Mouse (Mus musculus): ENCODE measurements around the gene Zfp638. TPM values are rescaled to one million over a fixed set of nuclear protein-coding genes. Genes with fewer than 3 reads are reported as not detected.
A peak's percentile ranks its signal among the peaks of the same experiment; 100 is the strongest.
"Not testable (repeated sequence)": the region's sequence is repeated elsewhere in the genome, so short reads cannot be mapped to it uniquely, and the experiment has no call there.

Zfp638 gene
- total RNA-seq (2021): 10 to 100 TPM; 31.3 to 37.2 TPM
- long read RNA-seq, experiment 1, partial matches to known transcripts: 2 of 10 reads
- long read RNA-seq, experiment 1, other reads (novel, unspliced or antisense): 6 of 10 reads
- long read RNA-seq, experiment 2, full-length matches to known transcripts: 3 of 10 reads
- long read RNA-seq, experiment 2, partial matches to known transcripts: 2 of 10 reads
- long read RNA-seq, experiment 2, other reads (novel, unspliced or antisense): 5 of 10 reads

DNA sequence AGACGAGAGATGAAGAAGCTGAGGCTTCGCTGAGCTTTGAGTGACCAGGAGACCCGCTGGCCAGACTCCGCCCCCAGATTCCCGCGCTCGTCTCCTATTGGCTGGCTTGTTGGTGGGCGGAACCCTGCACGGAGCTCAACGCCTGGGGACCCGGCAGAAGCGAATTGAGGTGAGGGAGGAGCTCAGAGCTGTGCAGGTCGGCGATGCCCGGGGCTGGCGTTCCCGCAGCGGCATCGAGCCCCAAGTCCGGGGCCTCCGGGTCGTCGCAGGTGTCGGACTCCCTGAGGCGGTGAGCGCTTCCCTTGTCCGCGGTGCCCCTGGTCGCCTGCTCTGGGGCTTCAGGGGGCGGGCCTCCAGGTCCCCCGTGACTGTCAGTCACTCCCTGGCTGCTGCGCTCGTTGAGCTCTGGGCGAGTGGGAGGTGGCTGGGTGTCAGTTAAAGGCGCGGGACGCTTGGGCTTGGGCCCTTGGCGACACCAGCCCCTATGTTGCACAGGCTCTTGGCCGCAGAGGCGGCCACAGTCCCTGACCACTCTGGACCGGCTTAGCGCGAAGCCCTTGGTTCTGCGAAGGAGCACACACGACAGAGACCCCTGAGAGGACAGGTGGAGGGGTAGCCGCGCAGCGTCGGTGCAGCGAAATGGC, at the start of gene Zfp638:
TSS of gene Zfp638 (plus strand) at position 156 of the 644 bp plus-strand sequence.
- peak; percentile 88 for DNase-seq
- intact Hi-C loops (cut with DNase I; ENCODE audit: low total_unique reads): no loop called here

DNA sequence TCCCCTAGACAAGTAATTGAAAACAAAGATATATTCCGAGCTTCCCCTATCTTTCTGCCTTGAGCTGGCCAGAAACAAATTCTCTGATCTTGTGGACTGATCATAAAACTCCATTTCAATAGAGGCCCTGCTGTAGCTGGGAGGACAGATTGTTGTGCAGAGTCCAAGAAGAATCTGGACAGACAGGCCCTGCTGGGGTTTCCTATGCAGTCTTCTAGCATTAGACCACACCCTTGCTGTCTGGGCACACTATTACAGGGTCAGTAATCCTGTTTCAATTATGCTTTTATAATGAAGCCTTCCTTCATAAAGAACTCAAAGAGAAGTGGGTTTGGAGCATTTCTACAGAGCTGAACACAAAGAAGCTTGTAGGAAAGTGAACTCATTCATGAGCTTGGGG, 47.9 kb upstream of the Zfp638 start:
- DNase-seq: no peak
- intact Hi-C loops (cut with DNase I; ENCODE audit: low total_unique reads): no loop called here

DNA sequence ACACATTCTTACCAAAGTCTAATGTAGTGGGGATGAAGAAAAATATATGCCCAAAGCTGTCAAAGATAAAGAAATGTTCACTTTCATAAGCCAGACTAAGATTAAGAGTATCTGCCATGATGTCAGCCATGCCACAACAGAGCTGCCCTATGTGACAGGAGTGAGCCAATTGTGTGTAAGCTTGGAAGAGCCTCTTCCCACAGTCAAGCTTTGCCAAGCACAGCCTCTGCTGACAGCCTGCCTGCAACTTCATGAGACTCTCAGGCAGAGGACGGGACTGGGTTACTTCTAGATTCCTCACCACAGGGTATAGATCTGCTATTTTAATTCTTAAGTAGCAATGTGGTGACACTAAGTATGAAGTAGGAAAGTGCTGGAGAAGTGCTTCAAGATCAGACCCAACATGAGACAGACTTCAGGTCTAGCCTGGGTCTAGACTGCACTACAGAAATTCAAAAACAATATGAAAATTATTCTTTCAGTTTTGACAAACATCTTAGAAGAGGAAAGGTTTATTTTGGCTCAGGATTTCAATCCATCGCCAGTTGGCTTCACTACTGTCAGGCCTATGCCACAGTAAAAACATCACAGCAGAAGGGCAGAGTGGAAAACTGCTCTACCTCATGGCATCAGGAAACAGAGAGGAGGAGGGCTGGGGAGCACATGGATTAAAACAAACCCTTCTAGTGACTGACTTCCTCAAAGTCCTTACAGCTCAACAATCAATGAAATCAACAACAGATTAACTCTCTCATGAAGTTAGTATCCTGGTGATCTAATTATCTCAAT, 46.0 kb upstream of the Zfp638 start:
- intact Hi-C loops (cut with DNase I; ENCODE audit: low total_unique reads): no loop called here
- DNase-seq: no peak

DNA sequence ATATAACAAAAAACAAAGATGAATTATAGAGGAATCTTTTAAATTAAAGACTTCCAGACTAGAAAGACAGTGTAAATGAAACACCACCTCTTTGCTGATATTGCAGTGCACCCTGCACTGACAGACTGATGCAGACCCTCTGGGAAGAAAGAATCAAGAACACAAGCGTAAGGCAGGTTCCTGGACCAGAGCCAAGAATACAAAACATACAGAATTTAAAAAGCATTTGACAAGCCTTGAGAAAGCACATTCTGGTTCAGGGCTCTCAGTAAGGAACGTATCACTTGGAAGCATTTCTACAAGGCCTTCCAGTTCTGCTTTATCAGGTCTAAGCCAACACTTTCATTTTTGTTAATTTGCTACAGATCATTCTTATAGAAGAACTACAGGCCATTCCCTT, 45.1 kb upstream of the Zfp638 start:
- intact Hi-C loops (cut with DNase I; ENCODE audit: low total_unique reads): no loop called here
- DNase-seq: no peak

DNA sequence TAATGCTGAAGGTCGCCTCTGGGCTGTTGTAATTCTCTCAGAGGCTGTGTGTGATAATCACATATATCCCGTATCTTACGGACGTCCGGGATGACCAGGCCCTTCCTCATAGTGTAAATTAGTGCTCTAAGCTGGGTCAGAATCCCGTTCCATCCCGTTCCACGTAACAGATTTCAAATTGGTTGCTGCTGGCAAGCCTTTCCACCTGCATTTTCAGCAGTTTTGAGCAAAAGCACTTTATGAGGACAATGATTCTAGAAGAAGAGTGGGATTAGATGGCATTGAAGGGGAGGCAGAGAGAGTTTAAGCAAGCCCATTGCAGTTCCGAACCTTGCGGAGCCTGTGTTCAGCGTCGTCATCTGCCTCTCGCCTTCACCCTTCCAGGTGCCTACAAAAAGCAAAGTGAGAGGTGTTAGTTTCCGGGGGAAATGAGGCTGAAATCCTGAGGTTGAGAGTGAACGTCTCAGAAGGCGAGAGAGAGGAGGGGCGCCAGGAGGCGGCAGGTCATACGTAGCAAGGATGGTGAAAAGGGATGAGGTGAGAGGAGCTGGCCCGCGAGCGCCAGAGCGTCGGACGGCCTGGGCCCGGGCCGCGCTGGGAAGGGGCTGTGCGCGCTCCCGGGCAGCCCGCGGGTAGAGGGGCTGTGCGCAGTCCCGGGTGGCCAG, 35.8 kb upstream of the Zfp638 start:
- no peak for DNase-seq
- intact Hi-C loops (cut with DNase I; ENCODE audit: low total_unique reads): no loop called here

DNA sequence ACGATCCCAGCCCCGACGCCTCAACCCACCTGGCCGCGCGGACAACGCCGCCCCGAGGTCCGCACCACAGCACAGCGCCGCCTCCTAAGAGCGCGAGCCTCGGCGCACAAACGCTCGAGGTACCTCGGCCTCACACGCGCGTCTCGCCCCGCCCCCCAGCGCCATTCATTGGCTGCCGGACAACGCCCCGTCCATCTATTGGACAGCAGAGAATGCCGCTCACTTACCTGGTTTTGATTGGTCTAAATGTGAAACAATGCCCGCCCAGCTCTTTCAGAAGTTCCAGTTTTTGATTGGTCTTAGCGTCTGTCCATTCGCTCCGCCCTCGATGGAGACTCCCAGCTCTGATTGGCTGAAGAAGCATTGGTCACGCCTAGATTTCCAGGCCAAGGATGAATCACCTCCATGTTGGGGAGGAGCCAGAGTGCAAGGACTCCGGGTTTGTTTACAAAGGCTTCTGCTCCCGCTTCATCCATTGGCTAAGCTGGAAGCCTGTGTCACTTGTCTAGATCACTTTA, 35.2 kb upstream of the Zfp638 start, which contains the start of gene Paip2b:
TSS of gene Paip2b (minus strand) at position 136 of the 518 bp plus-strand sequence.
- intact Hi-C loops (cut with DNase I; ENCODE audit: low total_unique reads): no loop called here
- DNase-seq: peak; percentile 98

DNA sequence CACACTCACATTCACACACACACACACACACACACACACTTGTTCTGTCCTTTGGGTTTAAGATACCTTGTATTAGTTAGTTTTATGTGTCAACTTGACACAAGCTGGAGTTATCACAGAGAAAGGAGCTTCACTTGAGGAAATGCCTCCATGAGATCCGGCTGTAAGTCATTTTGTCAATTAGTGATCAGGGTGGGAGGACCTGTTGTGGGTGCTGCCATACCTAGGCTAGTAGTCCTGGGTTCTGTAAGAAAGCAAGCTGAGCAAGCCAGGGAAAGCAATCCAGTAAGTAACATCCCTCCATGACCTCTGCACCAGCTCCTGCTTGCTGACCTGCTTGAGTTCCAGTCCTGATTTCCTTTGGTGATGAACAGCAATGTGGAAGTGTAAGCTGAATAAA, 34.5 kb upstream of the Zfp638 start:
- intact Hi-C loops (cut with DNase I; ENCODE audit: low total_unique reads); DNase-seq: not testable (repeated sequence)

DNA sequence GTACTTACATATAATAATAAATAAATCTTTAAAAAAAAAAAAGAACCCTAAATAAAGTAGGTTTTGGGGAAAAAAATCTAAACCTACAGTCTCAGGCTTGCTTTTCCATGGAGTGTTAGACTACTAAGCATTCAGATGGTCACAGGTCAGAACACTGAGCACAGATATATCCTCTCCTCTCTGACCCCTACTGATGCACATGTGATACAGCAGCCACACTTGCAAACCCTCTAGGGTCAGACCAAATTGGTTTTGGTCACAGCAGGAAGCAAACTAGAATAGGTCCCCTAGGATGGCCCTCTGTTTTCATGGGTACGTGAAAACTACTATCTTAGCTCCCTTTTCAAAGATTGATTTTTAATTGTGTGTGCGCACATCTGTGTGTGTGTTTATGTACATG, 30.1 kb upstream of the Zfp638 start:
- intact Hi-C loops (cut with DNase I; ENCODE audit: low total_unique reads): no loop called here
- no peak for DNase-seq

DNA sequence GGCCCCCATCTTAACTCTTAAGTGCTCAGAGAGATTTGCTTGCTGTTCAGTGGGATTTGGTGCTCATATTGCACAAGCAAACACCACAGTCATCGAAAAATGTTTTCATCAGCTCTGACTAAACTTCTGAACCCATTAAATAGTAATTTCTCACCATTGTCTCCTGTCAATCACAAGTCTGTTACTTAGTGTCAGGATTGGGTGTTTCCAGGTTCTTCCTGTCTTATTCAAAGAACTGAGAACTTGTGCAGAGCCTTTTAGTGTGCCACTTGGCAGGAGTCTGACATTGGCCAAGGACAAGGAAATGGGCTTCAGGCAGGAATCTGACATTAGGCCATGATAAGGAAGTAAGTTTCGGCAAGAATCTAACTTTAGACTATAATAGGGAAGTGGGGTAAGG, 28.9 kb upstream of the Zfp638 start:
- no peak for DNase-seq
- intact Hi-C loops (cut with DNase I; ENCODE audit: low total_unique reads): no loop called here

DNA sequence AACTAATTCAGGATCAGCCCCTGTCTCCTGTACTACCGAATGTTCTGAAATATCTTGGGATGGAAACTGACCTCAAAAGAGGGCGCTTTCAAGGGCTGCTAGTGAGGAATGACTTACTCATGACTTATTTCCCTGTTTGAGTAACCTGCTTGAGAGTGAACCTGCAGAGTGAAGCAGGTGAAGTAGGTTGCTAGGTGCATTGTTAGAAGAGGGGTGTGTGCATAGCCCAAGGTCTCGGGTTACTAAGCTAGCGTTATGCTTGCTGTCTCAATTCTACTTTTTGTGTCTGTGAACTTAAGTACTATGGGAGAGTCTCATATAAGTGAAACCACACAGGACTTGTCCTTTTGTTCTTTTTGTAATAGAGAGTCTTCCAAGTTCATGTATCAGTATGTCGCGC, 26.8 kb upstream of the Zfp638 start:
- DNase-seq: no peak
- intact Hi-C loops (cut with DNase I; ENCODE audit: low total_unique reads): no loop called here

DNA sequence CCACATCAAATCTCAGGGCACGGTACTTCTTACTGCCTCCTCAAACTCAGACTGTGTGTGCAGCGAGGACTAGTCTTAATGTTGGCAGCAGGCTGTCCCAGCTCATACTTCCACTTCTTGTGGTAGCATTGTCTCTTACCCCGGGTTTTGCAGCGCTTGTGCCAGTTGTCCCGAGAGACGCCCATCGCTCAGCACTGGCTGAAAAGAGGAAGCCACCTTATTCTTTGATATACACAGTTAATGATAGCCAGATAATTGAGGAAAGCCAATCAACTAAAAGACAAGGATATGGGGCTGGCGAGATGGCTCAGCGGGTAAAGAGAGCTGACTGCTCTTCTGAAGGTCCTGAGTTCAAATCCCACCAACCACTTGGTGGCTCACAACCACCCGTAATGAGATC, 22.0 kb upstream of the Zfp638 start:
- intact Hi-C loops (cut with DNase I; ENCODE audit: low total_unique reads): no loop called here
- DNase-seq: no peak

DNA sequence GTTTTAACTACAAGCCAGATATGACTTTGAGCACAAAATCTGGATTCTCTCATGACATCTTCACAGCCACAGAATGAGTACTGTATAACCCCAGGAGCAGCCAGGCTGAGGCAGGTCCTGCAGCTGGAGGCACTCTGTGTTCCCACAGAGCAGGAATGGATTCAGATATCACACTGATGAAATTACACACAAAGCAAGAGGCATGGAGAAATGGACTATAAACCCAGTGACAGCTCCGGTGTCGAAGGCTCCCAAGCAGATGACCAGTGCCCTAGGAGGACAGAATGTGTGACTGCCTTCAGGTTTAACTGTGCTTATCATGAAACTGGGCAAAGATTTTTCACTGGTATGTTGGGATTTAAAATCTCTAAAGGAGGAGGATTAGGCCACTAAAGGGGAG, 20.8 kb upstream of the Zfp638 start:
- intact Hi-C loops (cut with DNase I; ENCODE audit: low total_unique reads): no loop called here
- no peak for DNase-seq

DNA sequence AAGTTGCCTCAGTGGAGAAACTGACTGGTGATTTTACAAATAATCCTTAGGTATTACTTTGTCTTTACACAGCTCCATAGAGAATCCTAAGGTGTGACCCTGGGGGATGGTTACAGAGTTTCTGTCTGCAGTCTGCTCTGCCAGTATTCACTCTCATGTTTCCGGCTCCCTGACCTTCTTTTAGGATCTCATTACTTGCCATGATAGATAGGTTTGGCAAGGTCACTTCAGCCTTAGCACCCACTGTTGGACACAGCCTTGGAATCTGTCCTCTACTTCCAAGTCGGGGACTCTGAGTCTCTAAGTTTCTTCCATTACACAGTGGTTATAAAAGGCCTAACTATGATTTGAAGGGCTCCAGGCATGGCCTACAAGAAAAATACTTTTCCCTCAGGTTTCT, 17.5 kb upstream of the Zfp638 start:
- no peak for DNase-seq

DNA sequence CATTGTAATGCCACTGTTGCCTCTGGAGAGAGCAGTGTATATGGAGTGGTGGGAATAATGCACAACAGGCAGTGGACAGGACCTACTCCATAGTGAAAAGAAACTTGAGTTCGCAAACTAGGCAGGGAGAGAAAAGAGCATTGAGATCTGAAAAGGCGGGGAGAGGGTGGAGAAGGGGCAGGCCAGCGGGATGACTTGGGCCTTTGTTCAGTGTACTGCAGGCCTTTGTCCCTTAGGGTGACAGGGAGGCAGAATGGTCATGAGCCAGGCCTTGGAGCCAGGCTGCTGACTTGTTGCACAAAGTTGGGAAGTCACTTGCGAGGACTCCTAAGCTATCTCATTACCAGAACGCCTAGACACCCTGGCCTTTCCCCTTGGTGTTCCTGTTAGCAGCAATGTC, 9.4 kb upstream of the Zfp638 start:
- DNase-seq: no peak
- intact Hi-C loops (cut with DNase I; ENCODE audit: low total_unique reads): no loop called here

More for the DNA sequence above, 17.5 kb upstream of the Zfp638 start:
- intact Hi-C loops (cut with DNase I; ENCODE audit: low total_unique reads): no loop called here

DNA sequence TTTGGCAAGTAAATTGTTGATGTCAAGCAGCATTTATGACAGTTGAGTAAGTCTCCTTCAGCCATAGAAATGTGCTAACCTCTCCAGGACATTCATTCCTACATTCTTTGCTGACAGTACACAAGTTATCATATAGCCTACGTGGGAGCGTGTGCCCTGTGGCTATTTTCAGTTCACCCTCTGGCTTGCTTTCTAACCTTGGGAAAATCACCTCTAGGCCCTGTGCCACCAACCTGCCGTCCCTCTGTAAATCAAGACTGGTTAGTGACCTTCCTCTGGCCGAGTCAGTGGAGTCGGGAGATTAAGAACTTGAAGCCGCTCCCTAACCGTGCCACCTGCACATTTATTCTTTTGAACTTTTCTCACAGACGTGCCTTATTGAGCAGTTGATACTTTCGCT, 6.9 kb upstream of the Zfp638 start:
- intact Hi-C loops (cut with DNase I; ENCODE audit: low total_unique reads): no loop called here
- peak; percentile 52 for DNase-seq

DNA sequence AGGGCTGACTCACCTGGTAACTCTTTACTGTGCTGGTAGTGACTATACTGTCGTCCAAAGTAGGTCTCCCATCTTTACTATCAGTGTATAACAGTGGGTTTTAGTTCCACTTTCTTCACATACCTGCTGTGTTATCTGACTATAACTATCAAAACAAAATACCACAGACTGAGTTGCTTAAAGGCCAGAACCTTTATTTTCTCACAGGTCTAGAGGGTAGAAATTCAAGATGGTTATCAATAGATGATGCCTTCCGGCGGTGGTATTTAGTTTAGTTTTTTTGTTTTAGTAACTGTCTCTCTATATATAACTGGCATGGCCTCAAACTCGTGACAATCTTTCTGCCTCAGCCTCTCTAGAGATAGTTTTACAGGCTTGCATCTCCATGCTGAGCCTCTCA, 3.4 kb upstream of the Zfp638 start:
- DNase-seq: no peak
- intact Hi-C loops (cut with DNase I; ENCODE audit: low total_unique reads): no loop called here

DNA sequence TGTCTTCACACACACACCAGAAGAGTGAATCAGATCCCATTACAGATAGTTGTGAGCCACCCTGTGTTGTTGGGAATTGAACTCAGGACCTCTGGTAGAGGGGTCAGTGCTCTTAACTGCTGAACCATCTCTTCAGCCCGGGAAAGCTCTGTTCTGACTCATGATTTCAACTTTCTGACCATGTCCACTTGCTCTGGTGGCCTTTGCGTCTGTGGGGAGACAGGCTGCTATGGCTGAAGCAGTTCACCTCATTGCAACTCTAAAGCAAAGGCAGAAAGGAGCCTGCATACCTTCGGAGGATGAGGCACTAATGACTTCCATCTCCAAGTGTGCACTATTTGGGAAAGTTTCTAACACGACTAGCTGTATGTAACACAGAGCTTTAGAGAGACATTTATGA, 486 bp upstream of the Zfp638 start:
- intact Hi-C loops (cut with DNase I; ENCODE audit: low total_unique reads): no loop called here
- DNase-seq: no peak

DNA sequence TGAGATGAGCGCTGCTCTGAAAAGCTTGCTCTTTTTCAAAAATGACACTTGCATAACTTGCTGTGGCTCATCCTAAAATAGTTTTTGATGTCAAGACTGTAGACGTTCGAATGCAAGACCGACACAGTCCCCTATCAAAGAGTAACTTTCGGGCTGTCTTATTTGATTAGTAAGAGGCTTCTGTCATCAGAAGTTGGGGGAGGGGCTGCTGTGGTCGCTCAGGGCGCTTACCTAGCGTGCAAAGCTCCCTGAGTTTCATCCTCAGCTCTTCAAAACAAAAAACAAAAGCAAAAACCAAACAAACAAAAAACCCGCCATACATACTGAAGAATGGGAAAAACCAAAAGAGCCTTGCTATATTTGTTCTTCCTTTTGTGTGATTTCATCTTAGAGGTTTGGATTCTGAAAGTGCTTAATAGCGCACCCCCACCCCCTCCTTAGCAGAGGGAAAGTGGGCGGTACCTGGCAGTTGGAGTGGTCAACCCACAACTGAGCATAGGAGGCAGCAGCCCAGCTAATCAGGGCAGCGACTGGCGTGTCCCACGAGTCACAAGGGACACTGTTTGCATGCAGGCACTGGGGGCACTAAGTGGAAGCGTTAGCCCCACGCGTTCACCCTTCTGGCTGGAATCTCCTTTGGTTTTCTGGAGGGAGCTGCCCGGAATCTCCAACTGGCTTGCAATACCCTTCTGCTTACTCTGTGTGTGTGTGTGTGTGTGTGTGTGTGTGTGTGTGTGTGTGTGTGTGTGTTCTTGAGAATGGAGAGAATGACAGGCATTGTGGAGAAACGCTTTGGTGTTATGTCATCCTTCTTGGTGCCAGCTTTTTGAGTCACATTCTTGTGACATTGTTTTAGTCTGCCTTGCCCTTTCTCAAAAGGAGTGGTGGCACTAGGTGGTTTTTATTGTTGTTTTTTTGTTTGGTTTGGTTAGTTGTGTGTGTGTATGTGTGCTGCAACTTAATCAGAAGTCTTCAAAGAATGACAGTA, 983 bp downstream of the Zfp638 start:
- DNase-seq: peak; percentile 65
- intact Hi-C loops (cut with DNase I; ENCODE audit: low total_unique reads): no loop called here

DNA sequence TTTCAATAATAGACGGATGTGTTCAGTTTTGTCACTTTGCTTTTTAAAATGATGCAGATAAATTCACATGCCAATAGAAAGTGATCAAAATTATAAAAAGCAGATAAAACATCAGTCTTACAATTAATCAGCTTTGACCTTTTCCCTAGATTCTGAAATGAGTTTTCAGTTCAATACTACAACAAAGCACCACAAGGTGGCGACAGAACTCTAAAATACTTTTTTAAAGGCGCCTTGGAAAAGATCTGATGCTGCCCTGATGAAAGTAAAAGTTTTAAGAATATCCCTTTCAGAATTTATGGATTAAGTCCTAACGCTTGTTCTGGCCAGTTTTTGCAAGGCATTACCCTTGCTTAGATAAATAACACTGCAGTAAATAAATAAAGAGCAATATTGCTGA, 12.9 kb downstream of the Zfp638 start:
- DNase-seq: peak; percentile 32

More for the DNA sequence above, 12.9 kb downstream of the Zfp638 start:
- intact Hi-C loops (cut with DNase I; ENCODE audit: low total_unique reads): loop anchor here (5.0 kb wide), 2 partner anchors 32 to 182 kb away; no protein-coding TSS in a partner anchor
